Mouse (Mus musculus): ENCODE results near the gene Cd200r4. TPM values are rescaled to one million over a fixed set of nuclear protein-coding genes. Genes with fewer than 3 reads are reported as not detected.
A peak's percentile ranks its signal among the peaks of the same experiment; 100 is the strongest.

Gene Cd200r4
- 0.39 and 0.43 TPM in 2 replicates for polyA plus RNA-seq (2016; fragmentation: Nextera tagmentation; extraction: Ambion mirVana)

DNA sequence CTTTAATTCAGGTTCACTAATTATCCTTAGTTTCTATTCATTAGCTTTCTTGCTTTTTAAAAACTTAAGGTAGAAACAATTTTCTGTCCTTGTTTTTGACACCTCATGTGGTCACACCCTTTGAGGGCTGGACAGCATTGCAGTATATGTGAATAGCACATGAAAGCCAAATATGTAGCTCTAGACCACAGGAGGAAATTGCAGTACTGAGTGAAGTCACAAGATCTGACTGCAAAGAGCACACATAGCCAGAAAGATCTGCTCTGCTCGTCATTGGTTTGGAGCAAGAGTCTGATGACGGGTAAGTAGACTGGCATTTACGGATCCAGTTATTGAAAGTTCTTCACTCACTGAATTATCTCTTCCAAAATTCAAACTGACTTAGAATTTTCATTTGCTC is at the start of gene Cd200r4:
Gene Cd200r4, plus strand, starts transcription at position 190 of the 400 bp plus-strand sequence.
- Histone ChIP-seq H3K4me2 (no peak within 1 kb of the TSS), H3K9ac (no peak within 1 kb of the TSS), H3K27ac (no peak within 1 kb of the TSS), H3K4me3 (no peak within 1 kb of the TSS), H3K9me3 (replicated peaks) (no peaks in the 10 kb centered on the region), H3K4me1 (no peaks in the 10 kb centered on the region), H3K27me3 (replicated peaks) (no peaks in the 10 kb centered on the region), H3K36me3 (no peaks in the 10 kb centered on the region)
- no peak for ATAC-seq
- 70% methylated on average over 3 of the region's 3 CpGs for WGBS (ENCODE audit: insufficient replicate concordance)

DNA sequence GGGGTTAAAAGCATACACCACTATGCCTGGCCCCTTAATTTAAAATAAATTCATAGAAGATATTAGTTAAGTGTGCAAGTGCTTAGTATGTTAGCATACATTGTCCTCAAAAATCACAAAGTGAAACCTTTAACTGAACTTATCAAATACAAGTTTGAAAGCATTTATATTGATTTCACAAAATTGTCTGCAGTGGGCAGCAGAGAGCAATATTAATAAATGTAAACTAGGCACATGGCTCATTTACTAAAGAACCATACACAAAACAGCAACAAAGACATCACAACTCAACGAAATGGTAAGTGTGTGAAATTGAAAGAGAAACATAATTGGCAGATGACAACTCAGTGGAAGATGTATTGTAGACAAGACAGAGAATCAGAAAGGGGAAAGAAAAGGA is 49.7 kb upstream of the Cd200r4 start:
- H3K4me2 ChIP-seq: no peak overlapping the region
- H3K4me3 ChIP-seq: no peak overlapping the region
- ATAC-seq: no peak
- no peaks in the 10 kb centered on the region for H3K9me3 ChIP-seq (replicated peaks)
- no peak overlapping the region for H3K27ac ChIP-seq
- H3K36me3 ChIP-seq: no peaks in the 10 kb centered on the region
- no peaks in the 10 kb centered on the region for H3K27me3 ChIP-seq (replicated peaks)
- peaks cover 20% of the 10 kb centered on the region; the same call in 1 of the 2 replicates for H3K4me1 ChIP-seq
- H3K9ac ChIP-seq: no peak overlapping the region
- 24% methylated on average over 1 of the region's 1 CpGs for WGBS (ENCODE audit: insufficient replicate concordance)

DNA sequence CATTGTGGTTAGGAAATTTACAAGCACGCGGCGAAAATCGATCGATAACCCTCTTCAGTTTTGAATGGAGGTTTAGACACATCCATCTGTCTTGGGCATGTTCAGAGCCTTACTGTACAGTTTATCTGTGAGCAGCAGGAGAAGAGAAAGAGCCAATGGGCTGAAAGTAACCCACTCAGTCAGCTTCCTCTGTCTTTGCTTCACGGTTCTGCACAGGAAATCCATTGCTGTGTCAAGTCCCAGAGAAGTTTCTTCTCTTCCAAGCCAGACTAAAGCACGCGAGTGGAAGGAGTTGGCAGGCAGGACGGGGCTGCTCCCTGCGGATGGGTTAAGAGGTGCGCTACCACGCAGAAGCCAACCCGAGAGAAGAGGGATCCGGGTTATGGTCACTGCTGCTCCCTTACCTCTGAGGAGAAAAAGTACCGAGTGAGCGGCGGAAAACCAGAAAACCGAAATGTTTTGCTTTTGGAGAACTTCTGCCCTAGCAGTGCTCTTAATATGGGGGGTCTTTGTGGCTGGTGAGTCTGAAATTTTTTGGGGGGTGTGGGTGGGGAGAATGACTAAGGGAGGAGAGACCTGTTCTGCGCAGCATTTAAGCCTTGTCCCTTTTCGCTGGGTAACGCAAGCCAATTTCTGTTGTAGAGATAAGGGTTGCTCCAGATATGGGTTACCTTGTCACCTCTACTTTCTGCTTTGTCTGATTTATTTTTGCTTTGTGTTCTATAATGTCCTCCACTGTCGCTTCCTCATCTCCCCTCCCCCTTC is 45.8 kb upstream of the Cd200r4 start, which contains the start of gene Cd200r1:
Gene Cd200r1, plus strand, starts transcription at position 182 of the 765 bp plus-strand sequence.
- peak; percentile 84 for ATAC-seq
- WGBS (ENCODE audit: insufficient replicate concordance): 17% methylated on average over 22 of the region's 22 CpGs
- Histone ChIP-seq H3K4me2 (peak within 1 kb of the TSS; percentile 71), H3K9ac (peak within 1 kb of the TSS; percentile 58), H3K27me3 (replicated peaks) (no peaks in the 10 kb centered on the region), H3K4me3 (peak within 1 kb of the TSS; percentile 58), H3K9me3 (replicated peaks) (no peaks in the 10 kb centered on the region), H3K4me1 (peaks cover 30% of the 10 kb centered on the region; the same call in 1 of the 2 replicates), H3K36me3 (no peaks in the 10 kb centered on the region), H3K27ac (peak within 1 kb of the TSS; percentile 54)

DNA sequence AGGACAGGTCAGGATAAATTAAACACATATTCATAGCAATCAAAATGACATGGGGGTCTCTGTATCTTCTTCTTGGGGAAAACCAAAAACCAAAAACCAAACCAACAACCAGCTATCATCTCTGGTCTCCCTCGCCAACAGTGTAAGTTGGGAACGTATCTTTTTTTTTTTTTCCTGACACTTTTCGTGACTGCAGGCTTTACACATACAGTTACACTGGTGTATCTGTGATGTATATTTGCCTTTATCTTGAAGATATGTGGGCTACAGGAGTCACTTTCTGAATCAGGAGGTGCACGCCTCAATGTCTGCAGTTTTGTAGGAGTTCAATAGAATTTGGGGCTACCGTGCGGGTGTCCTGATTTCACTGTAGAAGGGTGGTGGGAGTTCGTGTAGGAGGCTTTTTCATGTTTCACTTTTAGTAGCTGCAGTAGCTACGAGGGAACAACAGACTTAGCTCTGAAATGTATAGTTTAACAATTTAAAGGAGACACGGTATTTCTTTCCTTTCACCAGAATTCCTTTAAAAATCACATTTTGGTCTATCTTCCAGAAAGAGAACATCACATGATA is 45.1 kb upstream of the Cd200r4 start:
- H3K9ac ChIP-seq: peak overlapping the region; percentile 58; the same call in 1 of the 2 replicates
- no peak overlapping the region for H3K27ac ChIP-seq
- H3K27me3 ChIP-seq (replicated peaks): no peaks in the 10 kb centered on the region
- 32% methylated on average over 9 of the region's 9 CpGs for WGBS (ENCODE audit: insufficient replicate concordance)
- H3K4me1 ChIP-seq: peaks cover 30% of the 10 kb centered on the region; the same call in 1 of the 2 replicates
- ATAC-seq: no peak
- no peaks in the 10 kb centered on the region for H3K36me3 ChIP-seq
- H3K4me3 ChIP-seq: peak overlapping the region; percentile 58
- no peaks in the 10 kb centered on the region for H3K9me3 ChIP-seq (replicated peaks)
- peak overlapping the region; percentile 71 for H3K4me2 ChIP-seq

DNA sequence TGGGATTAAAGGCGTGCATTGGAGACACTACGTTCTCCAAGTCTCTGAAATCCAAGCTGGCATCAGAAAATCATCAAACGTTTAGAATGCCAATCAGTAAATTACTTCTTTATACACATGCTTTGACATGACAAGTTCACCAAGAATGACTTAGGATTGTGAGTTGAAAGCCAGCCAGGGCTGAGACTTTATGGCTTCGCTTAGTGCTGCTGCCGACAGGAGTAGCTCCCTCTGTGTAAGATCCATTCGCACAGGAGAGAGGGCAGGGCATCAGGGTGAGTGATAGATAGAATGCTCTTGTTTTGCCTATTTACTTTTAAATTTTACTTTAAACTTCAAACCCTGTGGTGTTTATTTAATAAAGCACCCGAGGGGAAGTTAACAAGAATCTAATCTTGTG is 44.0 kb upstream of the Cd200r4 start:
- Histone ChIP-seq H3K4me2 (no peak overlapping the region), H3K27ac (no peak overlapping the region), H3K27me3 (replicated peaks) (no peaks in the 10 kb centered on the region), H3K4me3 (no peak overlapping the region), H3K9ac (no peak overlapping the region), H3K36me3 (no peaks in the 10 kb centered on the region), H3K9me3 (replicated peaks) (no peaks in the 10 kb centered on the region), H3K4me1 (peaks cover 32% of the 10 kb centered on the region; the same call in 1 of the 2 replicates)
- ATAC-seq: no peak
- 66% methylated on average over 7 of the region's 7 CpGs for WGBS (ENCODE audit: insufficient replicate concordance)

DNA sequence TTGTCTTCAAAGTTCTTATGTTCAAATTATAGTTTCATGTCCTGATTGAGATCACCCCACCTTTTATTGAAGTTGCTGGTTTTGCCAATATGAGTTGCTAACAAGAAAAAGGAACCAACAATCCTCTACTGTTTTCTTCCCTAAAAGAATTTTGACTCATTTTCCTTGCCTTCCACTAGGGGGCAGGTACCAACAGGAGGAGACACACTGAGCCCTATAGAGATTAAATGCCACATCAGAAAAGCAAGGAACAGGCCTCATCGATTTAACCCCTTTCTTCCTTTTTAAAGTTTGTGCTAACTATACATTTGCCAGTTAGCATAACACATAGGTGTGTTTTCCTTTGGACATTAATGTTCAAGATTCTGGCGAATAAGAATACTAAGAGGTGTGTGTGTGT is 43.6 kb upstream of the Cd200r4 start:
- H3K9ac ChIP-seq: no peak overlapping the region
- H3K36me3 ChIP-seq: no peaks in the 10 kb centered on the region
- no peak overlapping the region for H3K4me2 ChIP-seq
- H3K27me3 ChIP-seq (replicated peaks): no peaks in the 10 kb centered on the region
- peaks cover 33% of the 10 kb centered on the region; the same call in 1 of the 2 replicates for H3K4me1 ChIP-seq
- no peak overlapping the region for H3K4me3 ChIP-seq
- no peaks in the 10 kb centered on the region for H3K9me3 ChIP-seq (replicated peaks)
- no peak for ATAC-seq
- 35% methylated on average over 2 of the region's 2 CpGs for WGBS (ENCODE audit: insufficient replicate concordance)
- no peak overlapping the region for H3K27ac ChIP-seq

DNA sequence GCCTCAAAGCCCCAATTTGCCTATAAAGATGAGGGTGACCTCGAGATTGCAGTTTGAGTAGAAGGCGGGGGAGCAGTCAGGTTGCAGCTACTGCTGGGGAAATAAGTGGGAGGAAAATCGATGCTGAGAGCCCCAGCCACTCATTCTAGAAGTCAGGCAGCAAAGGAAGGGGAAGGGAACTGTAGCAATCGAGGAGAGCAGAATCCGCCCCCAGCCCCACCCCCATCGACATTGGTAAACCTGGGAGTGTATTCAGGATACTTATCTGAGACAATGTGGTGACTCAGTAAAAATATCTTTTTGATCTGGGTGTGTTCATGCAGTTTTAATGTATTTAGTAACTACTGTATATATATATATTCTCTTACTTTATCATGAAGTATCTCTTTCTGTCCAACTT is 39.0 kb upstream of the Cd200r4 start:
- Histone ChIP-seq H3K4me2 (no peak overlapping the region), H3K27me3 (replicated peaks) (no peaks in the 10 kb centered on the region), H3K36me3 (no peaks in the 10 kb centered on the region), H3K4me3 (no peak overlapping the region), H3K9ac (no peak overlapping the region), H3K4me1 (peaks cover 6% of the 10 kb centered on the region; the same call in 1 of the 2 replicates), H3K27ac (no peak overlapping the region), H3K9me3 (replicated peaks) (no peaks in the 10 kb centered on the region)
- ATAC-seq: no peak
- 43% methylated on average over 6 of the region's 6 CpGs for WGBS (ENCODE audit: insufficient replicate concordance)

DNA sequence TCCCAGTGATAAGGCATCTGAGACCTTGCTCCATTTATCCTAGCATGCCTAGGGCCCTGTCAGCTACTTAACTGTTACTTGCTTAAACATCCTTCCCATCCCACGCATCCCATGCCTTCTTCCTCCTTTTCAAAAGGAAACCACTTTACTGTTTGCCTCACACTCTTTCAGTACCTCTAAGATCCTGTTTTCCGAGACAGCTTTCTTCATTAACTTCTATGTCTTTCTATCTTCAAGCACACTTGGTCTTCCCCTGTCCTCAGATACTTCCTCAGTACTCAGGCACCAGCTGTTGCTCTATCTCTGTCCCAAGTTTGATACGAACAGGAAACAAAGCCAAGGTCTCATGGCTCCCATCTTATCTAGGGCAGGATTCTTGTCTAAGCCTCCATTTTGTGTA is 37.9 kb upstream of the Cd200r4 start:
- H3K4me2 ChIP-seq: no peak overlapping the region
- H3K36me3 ChIP-seq: no peaks in the 10 kb centered on the region
- no peaks in the 10 kb centered on the region for H3K9me3 ChIP-seq (replicated peaks)
- peaks cover 13% of the 10 kb centered on the region; the same call in 1 of the 2 replicates for H3K4me1 ChIP-seq
- H3K9ac ChIP-seq: no peak overlapping the region
- no peak overlapping the region for H3K27ac ChIP-seq
- 27% methylated on average over 3 of the region's 3 CpGs for WGBS (ENCODE audit: insufficient replicate concordance)
- no peak overlapping the region for H3K4me3 ChIP-seq
- H3K27me3 ChIP-seq (replicated peaks): no peaks in the 10 kb centered on the region
- no peak for ATAC-seq

DNA sequence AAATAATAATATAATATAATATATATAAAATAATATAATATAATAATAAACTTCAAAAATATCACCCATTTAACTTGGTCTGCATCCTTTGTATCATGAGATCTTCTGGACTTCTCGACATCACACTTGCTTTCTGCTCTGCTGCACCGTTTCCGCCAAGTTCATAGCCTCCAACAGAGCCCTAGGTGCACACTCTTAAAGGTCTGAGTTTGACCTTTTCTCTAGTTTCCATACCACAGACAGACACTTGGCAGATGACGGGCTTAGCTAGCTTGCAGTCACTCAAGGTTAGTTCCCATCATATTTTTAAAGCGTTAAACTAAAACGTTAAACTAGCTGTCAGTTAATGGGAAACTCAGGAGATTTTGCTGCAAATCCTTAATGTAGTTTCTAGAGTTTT is 37.3 kb upstream of the Cd200r4 start:
- WGBS (ENCODE audit: insufficient replicate concordance): 79% methylated on average over 6 of the region's 6 CpGs
- H3K27ac ChIP-seq: no peak overlapping the region
- peaks cover 15% of the 10 kb centered on the region for H3K4me1 ChIP-seq
- H3K36me3 ChIP-seq: no peaks in the 10 kb centered on the region
- no peak overlapping the region for H3K4me3 ChIP-seq
- no peaks in the 10 kb centered on the region for H3K9me3 ChIP-seq (replicated peaks)
- no peak for ATAC-seq
- H3K9ac ChIP-seq: no peak overlapping the region
- no peaks in the 10 kb centered on the region for H3K27me3 ChIP-seq (replicated peaks)
- H3K4me2 ChIP-seq: no peak overlapping the region

DNA sequence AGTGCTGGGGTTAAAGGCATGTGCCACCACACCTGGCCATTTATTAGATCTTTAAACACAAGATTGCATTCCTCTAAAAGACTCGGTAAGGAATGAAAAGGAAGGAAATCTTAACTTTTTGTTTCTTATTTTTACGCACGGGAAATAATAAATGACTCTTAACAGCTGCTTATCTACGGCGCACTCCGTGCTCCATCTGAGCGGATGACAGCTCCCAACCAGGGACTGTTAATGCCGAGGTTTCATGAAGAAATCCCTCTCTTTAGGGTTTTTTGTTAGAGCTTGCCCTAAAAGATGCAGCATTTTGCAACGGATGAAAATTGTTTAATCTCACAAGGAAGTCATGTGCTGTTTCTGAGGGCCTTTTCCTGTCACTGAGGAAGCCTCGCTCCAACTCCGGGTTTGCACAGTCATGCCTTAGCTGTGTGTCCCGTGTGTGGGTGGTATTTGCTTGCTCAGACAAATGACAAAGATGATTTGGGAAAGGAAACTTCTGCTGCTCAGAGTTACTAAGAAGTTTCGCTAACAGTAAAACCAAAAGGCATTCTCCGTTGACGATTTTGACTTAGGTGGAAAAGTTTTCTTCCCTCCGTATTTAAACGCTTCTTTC is 32.9 kb upstream of the Cd200r4 start:
- H3K27me3 ChIP-seq (replicated peaks): no peaks in the 10 kb centered on the region
- peak; percentile 85 for ATAC-seq
- H3K9me3 ChIP-seq (replicated peaks): no peaks in the 10 kb centered on the region
- H3K36me3 ChIP-seq: no peaks in the 10 kb centered on the region
- H3K4me2 ChIP-seq: peak overlapping the region; percentile 58
- H3K9ac ChIP-seq: 0 out of 2 replicates have a peak overlapping the region, but pooled peaks have one; percentile 17
- H3K4me1 ChIP-seq: peaks cover 21% of the 10 kb centered on the region
- WGBS (ENCODE audit: insufficient replicate concordance): 18% methylated on average over 17 of the region's 17 CpGs
- peak overlapping the region; percentile 32 for H3K4me3 ChIP-seq
- peak overlapping the region; percentile 54 for H3K27ac ChIP-seq

DNA sequence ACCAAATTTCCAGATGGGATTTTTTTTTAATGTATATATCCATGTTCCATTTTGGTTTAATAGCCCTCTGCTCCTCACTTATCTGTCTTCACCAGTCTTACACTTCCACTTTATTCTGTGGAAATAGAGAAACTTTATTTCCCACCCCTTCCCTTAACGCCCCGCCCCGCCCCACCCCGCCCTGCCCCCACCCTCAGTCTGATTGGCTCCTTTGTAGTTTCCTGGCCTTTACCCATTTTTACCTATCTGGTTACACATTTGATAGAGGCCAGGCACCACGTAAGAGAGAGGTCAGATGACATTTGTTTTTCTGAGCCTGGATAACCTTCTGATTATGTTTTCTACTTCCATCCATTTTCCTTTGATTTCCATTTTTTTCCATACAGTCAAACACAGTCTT is 32.0 kb upstream of the Cd200r4 start:
- Histone ChIP-seq H3K9ac (no peak overlapping the region), H3K9me3 (replicated peaks) (no peaks in the 10 kb centered on the region), H3K4me3 (no peak overlapping the region), H3K27me3 (replicated peaks) (no peaks in the 10 kb centered on the region), H3K4me2 (peak overlapping the region; percentile 58), H3K27ac (no peak overlapping the region; the same call in 1 of the 2 replicates), H3K36me3 (no peaks in the 10 kb centered on the region), H3K4me1 (peaks cover 21% of the 10 kb centered on the region)
- ATAC-seq: peak; percentile 74
- WGBS (ENCODE audit: insufficient replicate concordance): 43% methylated on average over 5 of the region's 5 CpGs

DNA sequence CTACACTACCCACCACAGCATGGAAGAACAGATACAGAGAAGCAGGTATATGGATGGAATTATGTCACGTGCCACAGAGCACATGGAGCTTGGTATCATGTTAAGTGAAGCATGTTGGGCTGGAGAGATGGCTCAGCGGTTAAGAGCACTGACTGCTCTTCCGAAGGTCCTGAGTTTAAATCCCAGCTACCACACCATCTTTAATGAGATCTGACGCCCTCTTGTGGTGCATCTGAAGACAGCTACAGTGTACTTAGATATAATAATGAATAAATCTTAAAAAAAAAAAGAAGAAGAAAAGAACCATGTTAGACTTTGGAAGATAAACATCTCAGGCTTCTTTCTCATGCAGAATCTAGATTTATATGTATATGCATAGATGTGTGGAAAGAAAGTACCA is 30.8 kb upstream of the Cd200r4 start:
- Histone ChIP-seq H3K9me3 (replicated peaks) (no peaks in the 10 kb centered on the region), H3K9ac (no peak overlapping the region), H3K4me3 (no peak overlapping the region), H3K27me3 (replicated peaks) (no peaks in the 10 kb centered on the region), H3K36me3 (no peaks in the 10 kb centered on the region), H3K27ac (no peak overlapping the region), H3K4me1 (peaks cover 21% of the 10 kb centered on the region), H3K4me2 (no peak overlapping the region)
- no peak for ATAC-seq
- WGBS (ENCODE audit: insufficient replicate concordance): 61% methylated on average over 4 of the region's 4 CpGs
